Mouse (Mus musculus) retina, postnatal 1 day (tissue): ENCODE results near the gene Cox6a2.
"Not testable (repeated sequence)": the region's sequence is repeated elsewhere in the genome, so short reads cannot be mapped to it uniquely, and the experiment has no call there.

ENCODE experiments used
- DNase-seq: peaks from one replicate; pipeline ENCODE4 v3.0.0-alpha.2; 2012

Gene Cox6a2

GRCm38 (mm10) chr7:128234796-128235195, 28.6 kb upstream of the Cox6a2 start:
- DNase-seq: no peak

- no peak for DNase-seq
Observed at GRCm38 (mm10) chr7:128231741-128232140, 25.6 kb upstream of the Cox6a2 start.

- no peak for DNase-seq
Observed at GRCm38 (mm10) chr7:128220936-128221335, 14.7 kb upstream of the Cox6a2 start.

GRCm38 (mm10) chr7:128219952-128220351, 13.8 kb upstream of the Cox6a2 start:
- no peak for DNase-seq

GRCm38 (mm10) chr7:128209826-128210225, 3.6 kb upstream of the Cox6a2 start:
- no peak for DNase-seq

GRCm38 (mm10) chr7:128208187-128208586, 2.0 kb upstream of the Cox6a2 start:
- peak; percentile 77 for DNase-seq

- DNase-seq: no peak
Observed at GRCm38 (mm10) chr7:128205695-128206094, 492 bp downstream of the Cox6a2 start.

- no peak for DNase-seq
Observed at GRCm38 (mm10) chr7:128204179-128204578, 2.0 kb downstream of the Cox6a2 start.

GRCm38 (mm10) chr7:128203071-128203470, 3.1 kb downstream of the Cox6a2 start:
- DNase-seq: no peak

- no peak for DNase-seq
Observed at GRCm38 (mm10) chr7:128201607-128202006, 4.6 kb downstream of the Cox6a2 start.

- DNase-seq: no peak
Observed at GRCm38 (mm10) chr7:128181691-128182090, 24.5 kb downstream of the Cox6a2 start.

- no peak for DNase-seq
Observed at GRCm38 (mm10) chr7:128180546-128180945, 25.6 kb downstream of the Cox6a2 start.

GRCm38 (mm10) chr7:128180126-128180525, 26.1 kb downstream of the Cox6a2 start:
- DNase-seq: no peak

GRCm38 (mm10) chr7:128178385-128178784, 27.8 kb downstream of the Cox6a2 start:
- DNase-seq: no peak

- no peak for DNase-seq
Observed at GRCm38 (mm10) chr7:128169996-128170395, 36.2 kb downstream of the Cox6a2 start.

GRCm38 (mm10) chr7:128166391-128166790, 39.8 kb downstream of the Cox6a2 start:
- DNase-seq: no peak

GRCm38 (mm10) chr7:128164001-128164400, 42.2 kb downstream of the Cox6a2 start:
- no peak for DNase-seq

GRCm38 (mm10) chr7:128158688-128159354, 47.4 kb downstream of the Cox6a2 start:
- not testable (repeated sequence) for DNase-seq
